Mouse (Mus musculus) fibroblast of lung, adult 2 months (primary cell): Measurements from ENCODE around the gene Spats2.

Experiments used
- DNase-seq: peaks from one replicate; pipeline ENCODE4 v3.0.0-alpha.2; 2011; ENCODE audit warnings: low read depth

Spats2 gene

GRCm38 (mm10) chr15:99259730-99260252 lies 134.1 kb downstream of the Spats2 start:
- peak; percentile 31 for DNase-seq

DNA sequence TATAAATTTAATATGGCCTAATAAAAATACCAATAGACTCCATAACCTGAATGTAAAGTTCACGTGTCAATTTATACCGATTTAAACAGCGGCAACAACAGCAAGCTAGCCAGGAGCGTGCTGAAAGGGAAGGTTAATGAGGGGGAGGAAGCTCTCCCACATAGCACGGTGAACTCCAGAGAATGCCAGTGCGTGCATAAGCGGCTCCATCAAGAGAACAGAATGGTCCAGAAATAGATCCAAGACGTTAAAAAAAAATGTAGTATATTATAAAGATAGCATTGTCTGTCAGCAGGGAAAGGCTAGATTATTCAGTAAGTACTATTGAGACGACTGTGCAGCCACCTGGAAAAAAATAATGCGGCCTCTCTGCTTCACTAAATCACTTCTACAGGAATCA lies 137.0 kb downstream of the Spats2 start:
- DNase-seq = no peak
